ENCODE assay signal across 14 mouse cellular contexts in genomic region chr5:65322165-65322564, GRCm38 (mm10). TPM values are rescaled to one million over a fixed set of nuclear protein-coding genes. Genes with fewer than 3 reads are reported as not detected.
DNase-seq lines count a peak whose midpoint lies in the region; ATAC-seq and TF ChIP-seq lines count a peak whose summit lies in the region.
"Had no signal": no experiment of that assay in that cellular context is flagged by ENCODE, and none has a peak within 500 bp of the region (broad histone marks: within the 10 kb centered on the region; RNA-seq: fewer than 3 reads in every experiment).

No protein-coding gene starts in this region.

- intact Hi-C loops in left cerebral cortex, postnatal 10 days (cut with DNase I): no loop called here

- TF ChIP-seq CTCF in lung, embryonic 14.5 days (IDR thresholded peaks at IDR 0.05; ENCODE audit: low read depth): no peak
- no peak for TF ChIP-seq CTCF in lung, adult 2 months (IDR thresholded peaks at IDR 0.05; ENCODE audit: insufficient read depth, low read length)

- H3K4me3 ChIP-seq in lung, embryonic 14.5 days (ENCODE audit: low read depth, low read length): no peak overlapping the region
- H3K4me3 ChIP-seq in lung, adult 2 months (replicated peaks; ENCODE audit: extremely low read depth, low read depth, low read length): no peak overlapping the region
- H3K4me3 ChIP-seq: liver, embryonic 12.5 days; midbrain, embryonic 12.5 days had no signal

- H3K9ac ChIP-seq in lung, embryonic 14.5 days: no peak overlapping the region
- H3K9ac ChIP-seq: liver, embryonic 12.5 days; midbrain, embryonic 12.5 days had no signal

- peaks cover 14% of the 10 kb centered on the region; the same call in 1 of the 2 replicates for H3K36me3 ChIP-seq in lung, embryonic 14.5 days (ENCODE audit: insufficient read depth)

- no peak overlapping the region for H3K4me2 ChIP-seq in lung, embryonic 14.5 days
- H3K4me2 ChIP-seq: liver, embryonic 12.5 days; midbrain, embryonic 12.5 days had no signal

- DNase-seq in lung, embryonic 14.5 days: peak; percentile 13
- DNase-seq in lung, adult 2 months: no peak
- peak; percentile 61 for DNase-seq in R1 (ENCODE audit: low read depth, low spot score)
- peak; percentile 41 for DNase-seq in lung, postnatal 36 days
- peak; percentile 40 for DNase-seq in thymus, postnatal 14 days
- DNase-seq in left cerebral cortex, postnatal 10 days (ENCODE audit: extremely low spot score in 1 of 2, low spot score in 2 of 2): no peak
- DNase-seq in right cerebral cortex, adult 18-20 months: no peak
- DNase-seq: adrenal gland, adult 8-10 months; gastrocnemius, postnatal 25 days; heart, postnatal 14 days; kidney, adult 2 months had no signal

- no peaks in the 10 kb centered on the region for H3K27me3 ChIP-seq in lung, embryonic 14.5 days (ENCODE audit: insufficient read depth, low read length)
- H3K27me3 ChIP-seq: liver, embryonic 12.5 days; midbrain, embryonic 12.5 days had no signal

- no peak for ATAC-seq in lung, embryonic 14.5 days (ENCODE audit: insufficient read depth)
- no peak for ATAC-seq in activated CD4-positive, CD25-positive, alpha-beta regulatory T cell, adult 4 months
- ATAC-seq: liver, embryonic 12.5 days had no signal

- no peak overlapping the region for H3K27ac ChIP-seq in lung, embryonic 14.5 days (ENCODE audit: low read depth)
- H3K27ac ChIP-seq: liver, embryonic 12.5 days; midbrain, embryonic 12.5 days had no signal

- no peak for TF ChIP-seq POLR2A in lung, adult 2 months (IDR thresholded peaks at IDR 0.05; ENCODE audit: borderline replicate concordance, extremely low read depth, low read depth, low read length)

- no peaks in the 10 kb centered on the region for H3K9me3 ChIP-seq in lung, embryonic 14.5 days (ENCODE audit: low read depth, low read length)
- H3K9me3 ChIP-seq: liver, embryonic 12.5 days; midbrain, embryonic 12.5 days had no signal

- no peaks in the 10 kb centered on the region for H3K4me1 ChIP-seq in lung, embryonic 14.5 days (ENCODE audit: insufficient read depth)
- H3K4me1 ChIP-seq in lung, adult 2 months (ENCODE audit: control insufficient read depth, insufficient read depth, low read length): peaks cover 3% of the 10 kb centered on the region
- H3K4me1 ChIP-seq: midbrain, embryonic 12.5 days had no signal

- 55% methylated on average over 10 of the region's 10 CpGs for WGBS in lung, embryonic 14.5 days
- WGBS in lung, adult 2 months: 58% methylated on average over 10 of the region's 10 CpGs

RNA-seq across cellular contexts. Expression of gene Rfc1, which starts 13.3 kb away (rescaled TPM):
- 99.9 and 101 TPM in 2 replicates for polyA plus RNA-seq in lung, embryonic 14.5 days (2014; fragmentation: Nextera tagmentation; extraction: Ambion mirVana)
- polyA plus RNA-seq in lung, adult 2 months (2012; rRNA removed): 7.4 and 11.6 TPM in 2 replicates
- polyA plus RNA-seq in activated CD4-positive, CD25-positive, alpha-beta regulatory T cell, adult 4 months (2017; shearing (Covaris generic)): 10 to 100 TPM; 66.0 to 68.8 TPM
- total RNA-seq in left cerebral cortex, postnatal 10 days (2021): 10 to 100 TPM; 20.7 to 22.4 TPM

RNA-seq across cellular contexts. Expression of gene Klb, which starts 25.9 kb away (rescaled TPM):
- polyA plus RNA-seq in lung, embryonic 14.5 days (2014; fragmentation: Nextera tagmentation; extraction: Ambion mirVana): not detected in 2 replicates
- polyA plus RNA-seq in lung, adult 2 months (2012; rRNA removed): 0.44 and 0.78 TPM in 2 replicates
- not detected for polyA plus RNA-seq in activated CD4-positive, CD25-positive, alpha-beta regulatory T cell, adult 4 months (2017; shearing (Covaris generic))
- under 1 TPM; 0.36 to 0.39 TPM for total RNA-seq in left cerebral cortex, postnatal 10 days (2021)
- polyA plus RNA-seq: midbrain, embryonic 12.5 days had no signal

Comparison
In these comparisons a context has a peak if more than half of its experiments do, and no peak if none do; other contexts are left out.
1. DNase-seq: peak in lung, embryonic 14.5 days (single experiment), R1 (single experiment), lung, postnatal 36 days (single experiment) and thymus, postnatal 14 days (single experiment); none in lung, adult 2 months (single experiment), left cerebral cortex, postnatal 10 days (0 of 2) and right cerebral cortex, adult 18-20 months (single experiment).